Mouse (Mus musculus): Measurements from ENCODE around the gene Foxa3.

The Foxa3 gene

DNA sequence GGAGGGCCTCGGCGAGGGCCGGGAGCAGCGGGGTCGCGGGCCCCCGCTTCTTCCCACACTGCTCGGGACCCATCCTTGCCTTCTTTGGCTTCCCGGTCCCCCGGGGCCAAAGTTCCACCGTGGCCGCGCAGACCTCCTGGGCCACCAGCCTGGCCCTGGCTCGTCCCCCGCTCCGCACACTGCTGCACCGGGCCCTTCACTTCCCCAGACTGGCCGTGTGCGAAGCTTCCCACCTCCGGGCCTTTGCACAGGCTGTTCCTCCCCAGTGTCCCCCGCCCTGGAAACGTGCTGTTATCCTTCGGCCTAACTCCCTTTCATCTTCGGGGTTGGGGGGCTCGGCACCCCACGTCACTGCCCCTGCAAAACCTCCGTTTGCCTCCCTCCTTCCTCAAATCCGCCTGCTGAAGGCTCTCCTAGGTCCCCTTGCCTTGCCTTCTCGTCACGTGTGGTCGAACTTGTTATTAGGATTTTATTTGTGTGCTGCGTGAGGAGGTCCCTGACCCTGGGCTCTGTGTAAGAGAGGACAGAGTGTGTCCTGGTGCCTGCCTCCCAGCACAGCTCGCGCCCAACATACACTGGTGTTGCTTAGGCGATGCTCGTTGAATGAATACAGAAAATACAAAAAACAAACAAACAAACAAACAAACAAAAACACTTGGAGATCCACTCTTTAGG lies 1.4 kb upstream of the Foxa3 start:
- DNase-seq, result peak; percentile 36 to 43

DNA sequence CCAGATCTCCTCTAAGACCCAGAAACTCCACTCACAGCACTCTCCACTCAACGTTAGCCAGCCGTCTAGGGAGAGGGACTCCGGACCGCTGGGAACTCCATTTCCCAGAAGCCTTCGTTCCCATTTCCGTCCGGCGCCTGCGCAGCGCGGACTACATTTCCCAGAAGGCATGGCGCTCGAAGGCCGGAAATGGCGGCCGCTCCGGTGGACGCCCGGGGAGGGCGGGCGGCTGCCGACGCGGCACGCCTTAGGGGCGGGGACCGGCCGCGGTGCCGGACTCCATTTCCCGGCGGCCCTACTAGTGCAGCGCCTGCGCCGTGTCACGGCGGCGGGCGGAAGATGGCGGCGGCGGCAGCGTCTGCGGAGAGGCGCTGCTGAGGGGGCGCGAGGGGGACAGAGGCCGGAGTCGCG lies 763 bp upstream of the Foxa3 start, which contains the start of gene Sympk:
Gene Sympk (plus strand): TSS at position 282 of the 411 bp plus-strand sequence.
- peak; percentile 94 to 95 for DNase-seq

DNA sequence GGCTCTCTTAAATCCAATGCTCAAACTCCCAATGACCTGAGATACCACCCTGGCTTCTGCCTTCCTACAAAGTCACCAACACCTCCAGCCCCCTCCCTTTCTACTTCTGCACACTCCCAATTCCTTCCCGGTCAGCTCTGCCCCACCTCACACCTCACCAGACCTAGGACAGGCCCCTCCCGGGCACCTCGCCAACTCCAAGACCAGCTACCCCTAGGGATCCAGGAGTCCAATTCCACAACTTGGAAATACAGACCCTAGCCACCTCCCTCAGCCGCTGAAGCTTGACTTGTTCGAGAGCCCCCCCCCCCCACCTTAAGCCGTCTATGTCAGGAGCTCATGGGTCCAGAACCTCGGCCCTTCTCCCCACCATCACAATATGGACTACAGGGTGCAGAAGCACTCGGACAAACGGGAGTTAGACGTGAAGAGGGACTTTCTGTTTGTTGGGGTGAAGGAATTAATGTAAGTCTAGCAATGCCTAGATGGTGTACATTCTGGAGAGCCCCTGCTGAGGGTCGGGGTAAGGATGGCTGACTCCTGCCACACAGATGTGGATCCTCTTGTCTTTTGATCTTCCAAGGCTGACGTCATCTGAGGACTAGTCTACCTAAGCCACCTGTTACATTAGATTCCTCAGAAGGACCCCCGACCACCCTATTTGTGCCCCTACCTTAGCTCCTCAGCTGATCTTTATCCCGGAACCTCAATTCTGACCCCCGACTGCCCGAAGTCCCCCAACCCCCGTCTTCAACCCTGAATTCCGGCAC lies 964 bp downstream of the Foxa3 start:
- DNase-seq, result no peak

DNA sequence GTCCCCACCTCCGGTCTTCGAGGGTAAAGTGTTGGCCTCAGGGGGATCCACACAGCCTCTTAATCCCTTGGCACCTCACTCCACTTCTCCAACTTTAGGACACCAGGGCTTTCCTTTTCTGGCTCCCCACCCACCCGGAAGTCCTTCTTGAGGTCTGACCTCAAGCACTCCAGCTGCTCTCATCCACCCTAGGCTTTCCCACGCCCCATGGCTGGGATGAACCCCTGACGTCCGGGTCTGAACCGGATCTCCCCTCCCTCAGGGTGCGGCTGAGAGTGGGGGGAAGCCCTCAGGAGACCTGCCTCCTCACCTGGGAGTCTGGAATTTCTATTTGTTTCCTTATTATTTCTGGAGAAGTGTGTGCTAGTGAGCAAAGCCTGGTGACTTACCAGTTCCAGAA lies 2.3 kb downstream of the Foxa3 start:
- no peak for DNase-seq

DNA sequence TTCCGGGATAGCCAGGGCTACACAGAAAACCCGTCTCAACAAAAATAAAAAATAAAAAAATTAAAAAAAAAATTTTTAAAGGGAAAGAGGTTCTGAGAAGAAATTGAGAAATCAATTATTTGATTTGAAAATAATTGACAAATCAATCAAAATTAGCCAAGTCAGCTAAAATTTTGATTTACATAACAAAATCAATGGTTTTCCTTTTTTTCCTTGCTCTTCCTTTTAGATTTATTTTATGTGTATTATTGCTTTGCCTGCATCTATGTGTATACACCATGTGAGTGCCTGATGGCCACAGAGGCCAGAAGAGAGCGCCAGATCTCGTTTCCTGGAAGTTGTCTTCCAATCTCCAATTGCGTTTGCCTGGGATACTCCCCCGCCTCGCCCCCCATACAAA lies 5.4 kb downstream of the Foxa3 start:
- no peak for DNase-seq

GRCm38 (mm10) chr7:19016042-19016441 lies 7.3 kb downstream of the Foxa3 start:
- DNase-seq, result no peak

GRCm38 (mm10) chr7:19014452-19014851 lies 8.9 kb downstream of the Foxa3 start:
- no peak for DNase-seq

GRCm38 (mm10) chr7:19012882-19013281 lies 10.5 kb downstream of the Foxa3 start:
- no peak for DNase-seq

- no peak for DNase-seq
Observed at GRCm38 (mm10) chr7:19012025-19012621, 11.2 kb downstream of the Foxa3 start.

DNA sequence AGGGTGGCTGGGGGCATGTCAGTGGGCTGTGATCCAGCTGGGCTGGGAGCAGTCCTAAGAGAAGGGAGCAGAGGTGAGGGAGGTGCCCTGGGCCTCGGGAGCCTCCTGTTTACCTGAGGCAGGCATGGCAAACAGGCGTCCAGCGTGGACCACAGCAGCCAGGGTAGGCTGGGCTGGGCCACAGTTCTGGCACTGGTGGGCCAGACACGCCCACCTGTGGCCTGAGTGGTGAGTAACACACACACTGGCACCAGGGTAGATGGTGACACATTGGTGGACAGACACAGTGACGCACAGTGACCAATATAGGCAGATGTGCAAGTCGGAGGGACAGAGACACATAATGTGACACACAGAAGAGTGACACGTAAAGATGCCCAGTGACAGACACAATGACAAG lies 12.8 kb downstream of the Foxa3 start:
- no peak for DNase-seq

DNA sequence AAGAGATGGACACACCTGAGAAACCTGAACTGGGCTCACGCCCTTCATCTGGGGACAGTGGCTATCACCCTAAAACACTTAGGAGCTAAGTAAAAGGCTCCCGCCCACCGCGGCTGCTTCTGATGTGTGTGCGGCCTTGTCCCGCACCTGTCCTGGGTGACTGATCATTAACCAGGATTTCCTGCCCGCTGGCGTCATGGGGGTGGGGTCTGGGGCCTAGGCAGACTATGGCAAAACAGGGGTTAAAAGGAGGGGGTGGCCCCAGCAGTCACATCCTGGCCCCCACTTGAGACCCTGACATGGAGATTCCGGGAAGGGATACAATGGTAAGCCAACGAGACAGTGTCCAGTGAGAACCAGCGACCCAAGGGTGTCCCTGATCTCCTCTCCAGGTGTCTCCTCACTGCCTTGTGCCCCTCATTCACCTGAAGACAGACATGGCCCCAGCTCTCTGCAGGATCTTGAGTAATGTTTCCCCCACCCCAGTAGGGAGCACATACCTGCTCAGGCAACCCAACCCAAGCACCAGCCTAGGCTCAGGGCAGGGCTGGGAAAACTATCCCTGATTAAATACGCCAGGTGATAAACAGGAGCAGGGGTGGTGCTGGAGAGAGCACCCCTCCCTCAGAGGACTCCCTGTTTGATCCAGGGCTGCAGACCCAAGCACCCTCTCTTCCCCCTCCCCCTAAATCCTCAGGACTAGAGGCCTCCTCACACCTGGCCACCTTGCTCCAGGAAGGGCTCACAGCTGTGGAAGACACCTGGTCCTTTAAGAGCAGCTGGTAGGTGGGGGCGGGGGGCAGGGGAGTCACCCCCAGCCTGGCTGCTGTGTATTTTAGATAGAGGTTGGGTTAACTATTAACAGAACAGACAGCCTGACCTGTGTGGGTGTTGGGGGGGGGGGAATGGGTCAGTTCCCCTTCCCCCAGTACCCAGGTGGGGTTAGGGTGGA lies 16.0 kb downstream of the Foxa3 start:
- peak in 1 of 2 experiments; percentile 30 for DNase-seq

- DNase-seq, result peak; percentile 81 to 93
Observed at GRCm38 (mm10) chr7:19006476-19006875, 16.9 kb downstream of the Foxa3 start.

GRCm38 (mm10) chr7:19005417-19006121 lies 17.8 kb downstream of the Foxa3 start:
- DNase-seq, result no peak

DNA sequence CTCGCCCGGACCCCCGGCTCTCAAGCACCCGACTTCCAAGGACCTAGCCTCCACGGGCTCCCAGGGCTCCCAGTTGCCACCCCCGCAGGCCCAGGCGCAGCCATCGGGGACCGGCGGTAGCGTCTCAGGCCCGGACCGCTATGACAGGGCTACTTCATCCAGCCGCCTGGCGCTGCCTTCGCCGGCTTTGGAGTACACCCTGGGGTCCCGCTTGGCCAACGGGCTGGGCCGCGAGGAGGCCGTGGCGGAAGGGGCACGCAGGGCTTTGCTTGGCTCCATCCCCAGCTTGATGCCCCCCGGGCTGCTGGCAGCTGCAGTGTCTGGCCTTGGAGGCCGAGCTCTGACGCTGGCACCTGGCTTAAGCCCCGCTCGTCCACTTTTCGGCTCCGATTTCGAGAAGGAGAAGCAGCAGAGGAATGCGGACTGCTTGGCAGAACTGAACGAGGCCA lies 18.7 kb downstream of the Foxa3 start:
- DNase-seq, result peak in 1 of 2 experiments; percentile 32

- peak; percentile 94 to 95 for DNase-seq
Observed at GRCm38 (mm10) chr7:19003902-19004630, 19.3 kb downstream of the Foxa3 start, which contains the start of gene Irf2bp1. Irf2bp1 (plus strand) TSS chr7:19004044.

GRCm38 (mm10) chr7:19002848-19003498 lies 20.4 kb downstream of the Foxa3 start:
- peak; percentile 81 to 87 for DNase-seq

DNA sequence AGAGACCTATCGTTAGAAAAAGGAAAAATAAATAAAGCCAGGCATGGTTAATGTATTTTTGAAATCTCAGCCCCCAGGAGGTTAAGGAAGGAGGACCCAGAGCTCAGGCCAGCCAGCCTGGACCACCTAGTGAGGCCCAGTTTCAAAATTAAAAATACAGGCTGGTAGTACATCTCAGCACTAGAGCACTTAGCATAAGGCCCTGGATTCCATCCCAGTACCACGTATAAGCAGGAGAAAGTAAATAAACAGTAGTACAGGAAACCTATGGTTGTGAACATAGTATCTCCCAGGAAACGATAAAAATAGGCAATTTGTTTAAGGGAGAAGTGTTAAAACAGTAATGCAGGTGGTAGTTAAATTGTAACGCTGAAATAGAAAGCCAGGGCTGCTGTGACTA lies 21.2 kb downstream of the Foxa3 start:
- no peak for DNase-seq

- DNase-seq, result no peak
Observed at GRCm38 (mm10) chr7:19001807-19002085, 21.6 kb downstream of the Foxa3 start.

- peak; percentile 62 to 70 for DNase-seq
Observed at GRCm38 (mm10) chr7:19001066-19001806, 22.1 kb downstream of the Foxa3 start.

DNA sequence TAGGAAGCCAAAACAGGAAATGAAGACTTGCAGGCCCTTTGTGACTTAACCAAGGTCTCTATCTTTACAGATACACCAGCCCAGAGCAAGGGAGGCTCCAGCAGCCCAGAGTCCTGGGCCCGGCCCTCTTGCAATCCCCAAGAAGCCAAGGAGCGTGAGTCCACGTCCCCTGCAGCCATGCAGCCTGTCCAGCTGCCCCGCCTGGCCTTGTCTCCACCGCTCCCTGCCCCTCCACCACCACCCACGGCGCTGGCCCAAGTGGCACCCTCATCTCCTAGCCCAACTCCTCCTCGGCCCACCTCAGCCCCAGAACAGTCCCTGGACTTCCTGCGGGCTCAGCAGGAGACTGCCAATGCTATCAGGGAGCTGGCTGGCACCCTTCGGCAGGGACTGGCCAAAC lies 22.9 kb downstream of the Foxa3 start:
- no peak for DNase-seq
